Mouse (Mus musculus): ENCODE measurements at regions not wholly inside any gene's neighbourhood (a gene's known extent, or its start where the extent isn't known, plus 50 kb on each side); places are given as distances from the start of the nearest gene placed in this dataset.

GRCm38 (mm10) chr16:55627531-55627930 lies 211.2 kb downstream of the Nfkbiz start:
- TF ChIP-seq POLR2A (IDR thresholded peaks at IDR 0.05; ENCODE audit: insufficient read depth, low read depth, low read length) (no peak), CTCF (IDR thresholded peaks at IDR 0.05; ENCODE audit: insufficient read depth, low read depth, low read length) (no peak)

All from olfactory bulb, adult 2 months (tissue).